Mouse (Mus musculus) ES-E14 (cell line): Measurements from ENCODE around the gene AC140267.1.

Source experiments
- CHD2 ChIP-seq: IDR thresholded peaks from 2 replicates; pipeline ENCODE4 v1.6.1; 2014; ENCODE audit warnings: mild to moderate bottlenecking, low read depth, low read length, inconsistent platforms
- HCFC1 ChIP-seq: IDR thresholded peaks from 2 replicates; pipeline ENCODE4 v1.6.1; 2012; ENCODE audit warnings: low read length, inconsistent platforms, borderline replicate concordance; ENCODE audit not compliant: insufficient read depth
- MAFK ChIP-seq: IDR thresholded peaks from 2 replicates; pipeline ENCODE4 v1.6.1; 2014; ENCODE audit warnings: mild to moderate bottlenecking, low read depth, low read length, inconsistent platforms; ENCODE audit not compliant: insufficient read depth
- ZC3H11A ChIP-seq: IDR thresholded peaks from 2 replicates; pipeline ENCODE4 v1.6.1; 2012; ENCODE audit warnings: low read depth, mild to moderate bottlenecking, inconsistent platforms, low read length, borderline replicate concordance
- ZNF384 ChIP-seq: IDR thresholded peaks from 2 replicates; pipeline ENCODE4 v1.6.1; 2012; ENCODE audit warnings: low read depth, low read length, inconsistent platforms

- TF ChIP-seq ZC3H11A (no peak), HCFC1 (no peak), ZNF384 (no peak), MAFK (no peak), CHD2 (no peak)
Observed at GRCm38 (mm10) chr15:80256656-80257601, 21.3 kb downstream of the AC140267.1 start.
